Mouse (Mus musculus) hindbrain, embryonic 10.5 days (tissue): ENCODE data around the gene H2al1e. TPM values are rescaled to one million over a fixed set of nuclear protein-coding genes. Genes with fewer than 3 reads are reported as not detected.
A peak's percentile ranks its signal among the peaks of the same experiment; 100 is the strongest.
"Not testable (repeated sequence)": the region's sequence is repeated elsewhere in the genome, so short reads cannot be mapped to it uniquely, and the experiment has no call there.

Experiments
- DNase-seq: peaks from one replicate; pipeline ENCODE4 v3.0.0-alpha.2; 2017; ENCODE audit warnings: low spot score
- H3K27ac ChIP-seq: fragments of 300-500 bp; sonication (generic); 2 replicates; pipeline ENCODE4 v1.5.1; 2016; ENCODE audit warnings: mild to moderate bottlenecking, moderate library complexity
- H3K27me3 ChIP-seq: fragments of 300-500 bp; sonication (generic); 2 replicates; pipeline ENCODE4 v1.6.1; 2016; ENCODE audit warnings: mild to moderate bottlenecking; ENCODE audit not compliant: poor library complexity, insufficient read depth, severe bottlenecking
- H3K36me3 ChIP-seq: fragments of 300-500 bp; sonication (generic); 2 replicates; pipeline ENCODE4 v1.6.1; 2016; ENCODE audit warnings: mild to moderate bottlenecking, moderate library complexity
- H3K4me1 ChIP-seq: fragments of 300-500 bp; sonication (generic); replicated peaks from 2 replicates; pipeline ENCODE4 v1.6.1; 2016; ENCODE audit warnings: mild to moderate bottlenecking
- H3K4me3 ChIP-seq: fragments of 300-500 bp; sonication (generic); 2 replicates; pipeline ENCODE4 v1.5.1; 2016; ENCODE audit warnings: mild to moderate bottlenecking, moderate library complexity
- H3K9me3 ChIP-seq: fragments of 300-500 bp; sonication (generic); 2 replicates; pipeline ENCODE4 v1.6.1; 2016; ENCODE audit warnings: mild to moderate bottlenecking, moderate library complexity
- WGBS: fragments of 180-500 bp; shearing (Covaris S2); methylation state at CpG from one replicate; pipeline ENCODE4 v1.1.7; 2016; 5-methylcytosine and 5-hydroxymethylcytosine counted together
- polyA plus RNA-seq: library from polyadenylated mRNA; unstranded; fragments of >200 nt; fragmentation: Nextera tagmentation; extraction: Ambion mirVana; gene quantifications from 2 replicates; pipeline ENCODE4 v1.2.1, GENCODE M21; 2016

Gene H2al1e
- polyA plus RNA-seq, 1 experiment from 2014 or later = not detected

GRCm38 (mm10) chrX:11317956-11318355 lies 6.2 kb downstream of the H2al1e start, which contains the start of gene H2al1g:
TSS of gene H2al1g (plus strand) at chrX:11318256.
- WGBS = no CpG with 5 or more reads among the region's 3 CpGs
- H3K9me3 ChIP-seq, H3K27ac ChIP-seq, H3K4me1 ChIP-seq, H3K36me3 ChIP-seq, H3K27me3 ChIP-seq, H3K4me3 ChIP-seq, DNase-seq: not testable (repeated sequence)

- H3K27me3 ChIP-seq, H3K4me1 ChIP-seq, H3K9me3 ChIP-seq, H3K4me3 ChIP-seq, H3K27ac ChIP-seq, H3K36me3 ChIP-seq, DNase-seq: not testable (repeated sequence)
- WGBS = no CpG with 5 or more reads among the region's 6 CpGs
These were observed 9.5 kb downstream of the H2al1e start, which contains the start of gene H2al1h for GRCm38 (mm10) chrX:11321192-11321591. TSS of gene H2al1h (plus strand) at chrX:11321492.

DNA sequence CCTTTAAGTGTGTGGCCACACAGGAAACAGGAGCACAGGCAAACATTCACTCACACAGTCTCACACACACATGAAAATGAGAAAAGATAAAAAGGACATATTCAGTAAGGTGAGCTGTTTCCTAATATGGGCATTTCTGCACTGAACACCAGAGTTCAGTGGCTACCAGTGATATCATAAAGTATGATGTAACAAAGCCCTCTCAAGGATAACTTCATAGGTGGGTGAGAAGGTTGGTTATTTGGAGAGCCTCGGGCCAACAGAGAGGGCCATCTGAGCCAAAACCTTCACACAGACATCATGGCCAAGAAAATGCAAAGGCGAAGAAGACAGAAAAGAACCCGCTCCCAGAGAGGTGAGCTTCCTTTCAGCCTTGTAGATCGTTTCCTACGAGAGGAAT lies 12.6 kb downstream of the H2al1e start, which contains the start of gene H2al1i:
Gene H2al1i, plus strand, starts transcription at position 301 of the 400 bp plus-strand sequence.
- not testable (repeated sequence) for H3K4me3 ChIP-seq, H3K36me3 ChIP-seq, H3K4me1 ChIP-seq, DNase-seq, H3K9me3 ChIP-seq, H3K27ac ChIP-seq, H3K27me3 ChIP-seq
- 95% methylated on average over 3 of the region's 5 CpGs for WGBS

DNA sequence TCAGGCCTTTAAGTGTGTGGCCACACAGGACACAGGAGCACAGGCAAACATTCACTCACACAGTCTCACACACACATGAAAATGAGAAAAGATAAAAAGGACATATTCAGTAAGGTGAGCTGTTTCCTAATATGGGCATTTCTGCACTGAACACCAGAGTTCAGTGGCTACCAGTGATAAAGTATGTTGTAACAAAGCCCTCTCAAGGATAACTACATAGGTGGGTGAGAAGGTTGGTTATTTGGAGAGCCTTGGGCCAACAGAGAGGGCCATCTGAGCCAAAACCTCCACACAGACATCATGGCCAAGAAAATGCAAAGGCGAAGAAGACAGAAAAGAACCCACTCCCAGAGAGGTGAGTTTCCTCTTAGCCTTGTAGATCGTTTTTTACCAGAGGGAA lies 15.8 kb downstream of the H2al1e start, which contains the start of gene H2al1j:
Gene H2al1j, plus strand, starts transcription at position 301 of the 400 bp plus-strand sequence.
- not testable (repeated sequence) for H3K36me3 ChIP-seq
- 84% methylated on average over 2 of the region's 2 CpGs for WGBS

DNA sequence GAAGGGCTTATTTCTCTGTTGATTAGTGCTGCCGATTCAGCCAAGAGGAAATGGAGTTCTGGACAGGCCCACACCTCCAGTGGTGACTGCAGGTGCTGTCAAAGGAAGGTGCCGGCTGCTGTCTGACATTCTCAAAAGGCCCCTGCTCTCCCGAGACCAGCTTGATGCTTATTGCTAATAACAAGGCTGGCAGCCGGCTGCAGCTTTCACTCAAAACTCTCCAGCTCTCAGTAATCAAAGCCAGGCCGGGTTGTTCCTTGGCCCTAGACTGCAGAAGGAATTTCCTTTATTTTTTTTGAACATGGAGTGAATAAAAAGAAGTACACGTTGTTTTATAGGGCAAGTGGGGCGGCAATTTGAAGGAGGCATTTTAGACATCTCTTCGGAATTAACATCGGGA lies 34.0 kb downstream of the H2al1e start:
- Histone ChIP-seq H3K36me3 (no peaks in the 10 kb centered on the region), H3K27me3 (peaks cover 7% of the 10 kb centered on the region; the same call in 1 of the 2 replicates), H3K4me3 (no peak overlapping the region), H3K9me3 (no peaks in the 10 kb centered on the region), H3K27ac (no peak overlapping the region), H3K4me1 (no peaks in the 10 kb centered on the region)
- peak; percentile 32 for DNase-seq
- 62% methylated on average over 9 of the region's 9 CpGs for WGBS

More for the DNA sequence above, 15.8 kb downstream of the H2al1e start, which contains the start of gene H2al1j:
- H3K4me3 ChIP-seq, H3K27ac ChIP-seq, H3K9me3 ChIP-seq, DNase-seq, H3K4me1 ChIP-seq: not testable (repeated sequence)
- peaks cover 11% of the 10 kb centered on the region; the same call in 1 of the 2 replicates for H3K27me3 ChIP-seq

GRCm38 (mm10) chrX:11346756-11347155 lies 35.0 kb downstream of the H2al1e start:
- Histone ChIP-seq H3K4me1 (no peaks in the 10 kb centered on the region), H3K27me3 (peaks cover 6% of the 10 kb centered on the region; the same call in 1 of the 2 replicates), H3K4me3 (no peak overlapping the region), H3K27ac (no peak overlapping the region), H3K9me3 (no peaks in the 10 kb centered on the region), H3K36me3 (no peaks in the 10 kb centered on the region)
- DNase-seq = no peak
- 85% methylated on average over 3 of the region's 3 CpGs for WGBS

- H3K4me3 ChIP-seq = no peak overlapping the region
- H3K36me3 ChIP-seq = no peaks in the 10 kb centered on the region
- no peak for DNase-seq
- no peaks in the 10 kb centered on the region for H3K9me3 ChIP-seq
- no peaks in the 10 kb centered on the region for H3K4me1 ChIP-seq
- 85% methylated on average over 6 of the region's 6 CpGs for WGBS
- H3K27ac ChIP-seq = no peak overlapping the region
- H3K27me3 ChIP-seq = peaks cover 53% of the 10 kb centered on the region
These were observed 49.1 kb downstream of the H2al1e start for GRCm38 (mm10) chrX:11360823-11361222.

GRCm38 (mm10) chrX:11361261-11361660 lies 49.5 kb downstream of the H2al1e start:
- no peak for DNase-seq
- H3K27me3 ChIP-seq = peaks cover 53% of the 10 kb centered on the region
- H3K27ac ChIP-seq = no peak overlapping the region
- H3K4me3 ChIP-seq = no peak overlapping the region
- no peaks in the 10 kb centered on the region for H3K4me1 ChIP-seq
- WGBS = 89% methylated on average over 2 of the region's 2 CpGs
- H3K9me3 ChIP-seq = no peaks in the 10 kb centered on the region
- no peaks in the 10 kb centered on the region for H3K36me3 ChIP-seq

Other genes starting within 250 kb of the H2al1e start
- gene H2al1a, start 12.7 kb upstream of the H2al1e start, polyA plus RNA-seq = not detected in 2 replicates
- not detected in 2 replicates for gene H2al1b, start 9.5 kb upstream of the H2al1e start, polyA plus RNA-seq
- gene H2al1c, start 6.3 kb upstream of the H2al1e start, polyA plus RNA-seq = not detected in 2 replicates
- gene H2al1d, start 3.1 kb upstream of the H2al1e start, polyA plus RNA-seq = not detected in 2 replicates
- gene H2al1f, start 3.2 kb downstream of the H2al1e start, polyA plus RNA-seq = not detected in 2 replicates
- not detected in 2 replicates for gene H2al1g, start 6.3 kb downstream of the H2al1e start, polyA plus RNA-seq
- gene H2al1h, start 9.6 kb downstream of the H2al1e start, polyA plus RNA-seq = not detected in 2 replicates
- not detected in 2 replicates for gene H2al1i, start 12.7 kb downstream of the H2al1e start, polyA plus RNA-seq
- gene H2al1j, start 15.9 kb downstream of the H2al1e start, polyA plus RNA-seq = not detected in 2 replicates